Mouse (Mus musculus) myocyte (in vitro differentiated cells): ENCODE results near the gene Tada3. TPM values are rescaled to one million over a fixed set of nuclear protein-coding genes. Genes with fewer than 3 reads are reported as not detected.

Experiments
- H3K27me3 ChIP-seq: one replicate; pipeline ENCODE4 v1.6.1; 2011; ENCODE audit not compliant: control insufficient read depth, insufficient read depth, insufficient read length
- H3K36me3 ChIP-seq: one replicate; pipeline ENCODE4 v1.6.1; 2011; ENCODE audit not compliant: control insufficient read depth, insufficient read depth
- H3K4me2 ChIP-seq: one replicate; pipeline ENCODE4 v1.6.1; 2011; ENCODE audit warnings: low read depth, control low read depth
- H3K4me3 ChIP-seq: one replicate; pipeline ENCODE4 v1.5.1; 2011; ENCODE audit warnings: mild to moderate bottlenecking, control low read depth, moderate library complexity
- H3K79me2 ChIP-seq: one replicate; pipeline ENCODE4 v1.6.1; 2011; ENCODE audit not compliant: control insufficient read depth, insufficient read depth
- H3ac ChIP-seq: one replicate; pipeline ENCODE4 v1.6.1; 2011; ENCODE audit not compliant: control insufficient read depth, insufficient read length
- CEBPB ChIP-seq: IDR thresholded peaks from 2 replicates; pipeline ENCODE4 v1.6.1; 2011; ENCODE audit warnings: mild to moderate bottlenecking, moderate library complexity; ENCODE audit not compliant: poor library complexity, insufficient read depth, severe bottlenecking
- E2F4 ChIP-seq: IDR thresholded peaks from one replicate; pipeline ENCODE4 v1.6.1; 2011; ENCODE audit warnings: mild to moderate bottlenecking, control low read depth, moderate library complexity; ENCODE audit not compliant: insufficient read depth
- MAX ChIP-seq: IDR thresholded peaks from one replicate; pipeline ENCODE4 v1.6.1; 2011; ENCODE audit warnings: low read depth, mild to moderate bottlenecking, control low read depth
- MYOD1 ChIP-seq, 3 experiments: IDR thresholded peaks; one replicate each; pipeline ENCODE4 v1.6.1; 2011; ENCODE audit warnings: control low read depth in 2 of 3, low read depth in 2 of 3, mild to moderate bottlenecking in 2 of 3, moderate library complexity in 1 of 3; ENCODE audit not compliant: insufficient read length in 2 of 3, control insufficient read depth in 1 of 3
- MYOG ChIP-seq, 3 experiments: IDR thresholded peaks; one replicate each; pipeline ENCODE4 v1.6.1; 2011; ENCODE audit warnings: control low read depth in 2 of 3, low read depth in 2 of 3, mild to moderate bottlenecking in 2 of 3; ENCODE audit not compliant: insufficient read length in 2 of 3, control insufficient read depth in 1 of 3, insufficient read depth in 1 of 3
- POLR2A ChIP-seq: IDR thresholded peaks from one replicate; pipeline ENCODE4 v1.6.1; 2011; ENCODE audit warnings: low read depth, mild to moderate bottlenecking, control low read depth, moderate library complexity; ENCODE audit not compliant: insufficient read length
- POLR2AphosphoS2 ChIP-seq: IDR thresholded peaks from one replicate; pipeline ENCODE4 v1.6.1; 2011; ENCODE audit warnings: low read depth, control low read depth; ENCODE audit not compliant: insufficient read length
- REST ChIP-seq: IDR thresholded peaks from one replicate; pipeline ENCODE4 v1.6.1; 2011; ENCODE audit warnings: mild to moderate bottlenecking, control low read depth, moderate library complexity; ENCODE audit not compliant: insufficient read depth, insufficient read length
- SRF ChIP-seq: IDR thresholded peaks from one replicate; pipeline ENCODE4 v1.6.1; 2011; ENCODE audit warnings: low read depth; ENCODE audit not compliant: control insufficient read depth, insufficient read length
- TCF12 ChIP-seq: IDR thresholded peaks from one replicate; pipeline ENCODE4 v1.6.1; 2011; ENCODE audit warnings: mild to moderate bottlenecking, control low read depth; ENCODE audit not compliant: poor library complexity, insufficient read depth, severe bottlenecking
- TCF3 ChIP-seq: IDR thresholded peaks from one replicate; pipeline ENCODE4 v1.6.1; 2011; ENCODE audit warnings: low read depth, control low read depth; ENCODE audit not compliant: insufficient read length
- USF1 ChIP-seq: IDR thresholded peaks from one replicate; pipeline ENCODE4 v1.6.1; 2011; ENCODE audit warnings: low read depth, mild to moderate bottlenecking, control low read depth, moderate library complexity
- polyA plus RNA-seq: library from polyadenylated mRNA; unstranded; fragments of >200 nt; fragmentation: generic; extraction: Trizol; gene quantifications from one replicate; pipeline ENCODE4 v1.2.1, GENCODE M21; 2012; ENCODE audit warnings: missing spikeins

The Tada3 gene
- polyA plus RNA-seq, 1 experiment, result 32.1 TPM

GRCm38 (mm10) chr6:113406683-113407082 is 29.0 kb upstream of the Tada3 start:
- no peaks in the 10 kb centered on the region for H3K79me2 ChIP-seq
- no peak overlapping the region for H3K4me2 ChIP-seq
- H3K36me3 ChIP-seq, result no peaks in the 10 kb centered on the region
- TF ChIP-seq MAX (no peak), TCF3 (no peak), E2F4 (no peak), REST (no peak), MYOG (IDR thresholded peaks at IDR 0.05; ENCODE audit: control insufficient read depth in 1 of 3, insufficient read depth in 1 of 3, insufficient read length in 2 of 3, low read depth in 2 of 3) (no peak), POLR2AphosphoS2 (no peak), SRF (no peak), USF1 (no peak), CEBPB (no peak), TCF12 (no peak), MYOD1 (IDR thresholded peaks at IDR 0.05; ENCODE audit: control insufficient read depth in 1 of 3, insufficient read length in 2 of 3, low read depth in 2 of 3) (no peak)
- no peak overlapping the region for H3ac ChIP-seq
- no peaks in the 10 kb centered on the region for H3K27me3 ChIP-seq
- H3K4me3 ChIP-seq, result no peak overlapping the region

- H3K27me3 ChIP-seq, result no peaks in the 10 kb centered on the region
- H3K4me3 ChIP-seq, result no peak overlapping the region
- H3K79me2 ChIP-seq, result no peaks in the 10 kb centered on the region
- no peak overlapping the region for H3ac ChIP-seq
- TF ChIP-seq REST (no peak), TCF3 (no peak), USF1 (no peak), MYOG (IDR thresholded peaks at IDR 0.05; ENCODE audit: control insufficient read depth in 1 of 3, insufficient read depth in 1 of 3, insufficient read length in 2 of 3, low read depth in 2 of 3) (no peak), TCF12 (no peak), E2F4 (no peak), POLR2A (no peak), MAX (no peak), POLR2AphosphoS2 (no peak), MYOD1 (IDR thresholded peaks at IDR 0.05; ENCODE audit: control insufficient read depth in 1 of 3, insufficient read length in 2 of 3, low read depth in 2 of 3) (no peak), SRF (no peak), CEBPB (no peak)
- H3K36me3 ChIP-seq, result no peaks in the 10 kb centered on the region
- H3K4me2 ChIP-seq, result no peak overlapping the region
These were observed 27.8 kb upstream of the Tada3 start for GRCm38 (mm10) chr6:113405483-113405882.

GRCm38 (mm10) chr6:113404649-113405448 is 27.2 kb upstream of the Tada3 start:
- no peak for TF ChIP-seq CEBPB
- no peak for TF ChIP-seq E2F4
- TF ChIP-seq POLR2A, result no peak
- no peak for TF ChIP-seq MYOG (IDR thresholded peaks at IDR 0.05; ENCODE audit: control insufficient read depth in 1 of 3, insufficient read depth in 1 of 3, insufficient read length in 2 of 3, low read depth in 2 of 3)
- TF ChIP-seq MAX, result no peak
- no peak for TF ChIP-seq SRF
- no peak for TF ChIP-seq USF1
- no peak for TF ChIP-seq REST
- no peak for TF ChIP-seq TCF12
- no peak for TF ChIP-seq TCF3
- no peak for TF ChIP-seq POLR2AphosphoS2
- TF ChIP-seq MYOD1 (IDR thresholded peaks at IDR 0.05; ENCODE audit: control insufficient read depth in 1 of 3, insufficient read length in 2 of 3, low read depth in 2 of 3), result no peak
- H3K27me3 ChIP-seq, result no peaks in the 10 kb centered on the region
- H3ac ChIP-seq, result no peak overlapping the region

GRCm38 (mm10) chr6:113402094-113402493 is 24.4 kb upstream of the Tada3 start:
- no peaks in the 10 kb centered on the region for H3K27me3 ChIP-seq
- no peak overlapping the region for H3K4me3 ChIP-seq
- TF ChIP-seq MYOD1 (IDR thresholded peaks at IDR 0.05; ENCODE audit: control insufficient read depth in 1 of 3, insufficient read length in 2 of 3, low read depth in 2 of 3) (no peak), REST (no peak), SRF (no peak)

More at GRCm38 (mm10) chr6:113404649-113405448, 27.2 kb upstream of the Tada3 start:
- Histone ChIP-seq H3K4me2 (no peak overlapping the region), H3K4me3 (no peak overlapping the region), H3K79me2 (no peaks in the 10 kb centered on the region), H3K36me3 (no peaks in the 10 kb centered on the region)

More at GRCm38 (mm10) chr6:113402094-113402493, 24.4 kb upstream of the Tada3 start:
- Histone ChIP-seq H3K79me2 (no peaks in the 10 kb centered on the region), H3K36me3 (peaks cover 5% of the 10 kb centered on the region), H3K4me2 (no peak overlapping the region), H3ac (no peak overlapping the region)
